8 mouse cellular contexts compared by ENCODE assay signal in genomic region chr2:167680657-167681056, GRCm38 (mm10). TPM values are rescaled to one million over a fixed set of nuclear protein-coding genes. Genes with fewer than 3 reads are reported as not detected.
DNase-seq lines count a peak whose midpoint lies in the region; ATAC-seq and TF ChIP-seq lines count a peak whose summit lies in the region.
"Had no signal": no experiment of that assay in that cellular context is flagged by ENCODE, and none has a peak within 500 bp of the region (broad histone marks: within the 10 kb centered on the region; RNA-seq: fewer than 3 reads in every experiment).

No protein-coding gene starts in this region.

- no peak for ATAC-seq in intestine, embryonic 14.5 days (replicated peaks; ENCODE audit: low FRiP score, low TSS enrichment, low read depth)
- no peak for ATAC-seq in intestine, embryonic 16.5 days
- ATAC-seq in common myeloid progenitor, adult 5-6 weeks (replicated peaks; ENCODE audit: low read depth, poor library complexity, severe bottlenecking), result peak; percentile 37; the same call in 1 of the 2 replicates

- H3K36me3 ChIP-seq in intestine, embryonic 14.5 days (ENCODE audit: control insufficient read depth, insufficient read depth, low read length), result no peaks in the 10 kb centered on the region
- H3K36me3 ChIP-seq in intestine, embryonic 16.5 days (ENCODE audit: control insufficient read depth, insufficient read depth, low read length), result no peaks in the 10 kb centered on the region
- no peaks in the 10 kb centered on the region for H3K36me3 ChIP-seq in CH12.LX (replicated peaks in 1 of 2; ENCODE audit: control insufficient read depth in 1 of 2, insufficient read depth in 1 of 2, low read length in 1 of 2)
- H3K36me3 ChIP-seq: limb, embryonic 15.5 days had no signal

- no peak for TF ChIP-seq EP300 in CH12.LX (IDR thresholded peaks at IDR 0.05; ENCODE audit: low read length)

- H3K27ac ChIP-seq in intestine, embryonic 14.5 days (ENCODE audit: low read depth), result no peak overlapping the region
- no peak overlapping the region for H3K27ac ChIP-seq in intestine, embryonic 16.5 days (ENCODE audit: low read length)
- H3K27ac ChIP-seq in CH12.LX (ENCODE audit: insufficient read depth, low read depth), result no peak overlapping the region
- H3K27ac ChIP-seq: limb, embryonic 15.5 days had no signal

- peak; percentile 57 for TF ChIP-seq RAD21 in CH12.LX (IDR thresholded peaks at IDR 0.05; ENCODE audit: low read depth, low read length)

- H3K4me2 ChIP-seq in intestine, embryonic 14.5 days (ENCODE audit: low read length), result no peak overlapping the region
- H3K4me2 ChIP-seq in intestine, embryonic 16.5 days (ENCODE audit: low read depth, low read length), result no peak overlapping the region
- no peak overlapping the region for H3K4me2 ChIP-seq in CH12.LX (ENCODE audit: insufficient read depth, low read depth, poor library complexity, severe bottlenecking)
- H3K4me2 ChIP-seq: limb, embryonic 15.5 days had no signal

- peak; percentile 69 to 77; a peak in 3 of 4 replicates for TF ChIP-seq CTCF in CH12.LX (conservative IDR thresholded peaks at IDR 0.05 in 1 of 2, IDR thresholded peaks at IDR 0.05 in 1 of 2; ENCODE audit: low read depth in 2 of 2, low read length in 2 of 2)

- in situ Hi-C loops in CH12.LX (cut with MboI; ENCODE audit: low pct_ligation_motif_present, low pct_unique_long_range_greater_than_20kb, low sequenced_read_pairs), result no loop called here

- H3K4me1 ChIP-seq in intestine, embryonic 14.5 days (replicated peaks; ENCODE audit: control insufficient read depth, insufficient read depth, low read length), result no peaks in the 10 kb centered on the region
- 0 out of 2 replicates have a peak, but pooled peaks cover 4% of the 10 kb centered on the region for H3K4me1 ChIP-seq in intestine, embryonic 16.5 days (ENCODE audit: control insufficient read depth, insufficient read depth, low read length)
- H3K4me1 ChIP-seq in CH12.LX (ENCODE audit: control insufficient read depth in 1 of 2, insufficient read depth in 2 of 2), result peaks cover 4 to 12% of the 10 kb centered on the region in 2 experiments; a peak in 2 of 4 replicates

- H3K9me3 ChIP-seq in intestine, embryonic 14.5 days (ENCODE audit: control insufficient read depth, low read length), result no peaks in the 10 kb centered on the region
- no peaks in the 10 kb centered on the region for H3K9me3 ChIP-seq in intestine, embryonic 16.5 days (ENCODE audit: control insufficient read depth, low read length)
- peaks cover 6% of the 10 kb centered on the region for H3K9me3 ChIP-seq in CH12.LX (replicated peaks; ENCODE audit: low read length)
- H3K9me3 ChIP-seq: limb, embryonic 15.5 days had no signal

- WGBS in intestine, embryonic 14.5 days, result 53% methylated on average over 5 of the region's 5 CpGs
- WGBS in intestine, embryonic 16.5 days, result 48% methylated on average over 5 of the region's 5 CpGs

- H3K79me2 ChIP-seq in CH12.LX (replicated peaks; ENCODE audit: control insufficient read depth, extremely low read depth, insufficient read depth, poor library complexity, severe bottlenecking), result no peaks in the 10 kb centered on the region

- dilution Hi-C loops in CH12.LX (cut with MboI; ENCODE audit: extremely low pct_ligation_motif_present, extremely low pct_unique_long_range_greater_than_20kb, low sequenced_read_pairs), result loop anchor here (25.0 kb wide), 1 partner anchor 207 kb away; no protein-coding TSS in a partner anchor

- no peak overlapping the region for H3K4me3 ChIP-seq in intestine, embryonic 14.5 days (ENCODE audit: low read depth, low read length)
- no peak overlapping the region for H3K4me3 ChIP-seq in intestine, embryonic 16.5 days (ENCODE audit: low read length)
- H3K4me3 ChIP-seq in CH12.LX (replicated peaks in 1 of 3; ENCODE audit: low read depth in 2 of 3, low read length in 2 of 3, poor library complexity in 1 of 3), result no peak overlapping the region
- H3K4me3 ChIP-seq: limb, embryonic 15.5 days had no signal

- H3K27me3 ChIP-seq in intestine, embryonic 14.5 days (replicated peaks; ENCODE audit: control insufficient read depth, insufficient read depth, low read length), result no peaks in the 10 kb centered on the region
- H3K27me3 ChIP-seq in intestine, embryonic 16.5 days (replicated peaks; ENCODE audit: control insufficient read depth, insufficient read depth, low read length), result no peaks in the 10 kb centered on the region
- peaks cover 53% of the 10 kb centered on the region for H3K27me3 ChIP-seq in CH12.LX (replicated peaks)
- H3K27me3 ChIP-seq: limb, embryonic 15.5 days had no signal

- TF ChIP-seq POLR2A in CH12.LX (IDR thresholded peaks at IDR 0.05; ENCODE audit: low read depth, low read length), result no peak

- peak; percentile 75 for DNase-seq in intestine, embryonic 14.5 days (ENCODE audit: low spot score)
- DNase-seq in A20 (ENCODE audit: low read depth, low spot score) (peak; percentile 80), CH12.LX (ENCODE audit: extremely low read depth) (peak; percentile 64)
- DNase-seq in lung, postnatal 10 days, result peak; percentile 75
- peak; percentile 57 to 73 for DNase-seq in thymus, postnatal 10 days (ENCODE audit: low spot score in 2 of 2)

- no peak overlapping the region for H3K9ac ChIP-seq in intestine, embryonic 14.5 days (ENCODE audit: low read length)
- no peak overlapping the region for H3K9ac ChIP-seq in intestine, embryonic 16.5 days (ENCODE audit: low read depth, low read length)
- H3K9ac ChIP-seq in CH12.LX (ENCODE audit: insufficient read depth, low read depth), result no peak overlapping the region
- H3K9ac ChIP-seq: limb, embryonic 15.5 days had no signal

TF ChIP-seq in CH12.LX, 34 proteins besides CTCF, POLR2A, EP300 and RAD21:
- TF ChIP-seq SMC3 (IDR thresholded peaks at IDR 0.05; ENCODE audit: low read depth, low read length), result peak; percentile 65
- peak; percentile 70 for TF ChIP-seq ZNF384 (IDR thresholded peaks at IDR 0.05; ENCODE audit: low read depth, low read length)
- peak; percentile 41; the same call in 1 of the 2 replicates for TF ChIP-seq MAX (IDR thresholded peaks at IDR 0.05; ENCODE audit: low read length)
- TF ChIP-seq ETS1 (conservative IDR thresholded peaks at IDR 0.05; ENCODE audit: low read depth, low read length), result no peak

RNA-seq across cellular contexts. Expression of gene Cebpb, which starts 8.1 kb away (rescaled TPM):
- polyA plus RNA-seq in intestine, embryonic 14.5 days (2014; fragmentation: Nextera tagmentation; extraction: Ambion mirVana), result 2.8 and 12.4 TPM in 2 replicates
- polyA plus RNA-seq in intestine, embryonic 16.5 days (2015; fragmentation: Nextera tagmentation; extraction: Ambion mirVana), result 0.65 and 0.93 TPM in 2 replicates
- 2.3 and 6.2 TPM in 2 replicates for total RNA-seq in CH12.LX (2012; rRNA removed)
- total RNA-seq in CH12.LX (2014; rRNA removed), result 0.19 TPM in 1 of 2 replicates, not detected in the other
- polyA plus RNA-seq in CH12.LX (2012; ENCODE audit: insufficient read length, low read depth), result 0.24 TPM in 1 of 2 replicates, not detected in the other
- total RNA-seq in common myeloid progenitor, adult 5-6 weeks (2017), result 4.7 and 6.5 TPM in 2 replicates

RNA-seq across cellular contexts. Expression of gene Tmem189, which starts 9.0 kb away (rescaled TPM):
- 35.1 and 42.0 TPM in 2 replicates for polyA plus RNA-seq in intestine, embryonic 14.5 days (2014; fragmentation: Nextera tagmentation; extraction: Ambion mirVana)
- polyA plus RNA-seq in intestine, embryonic 16.5 days (2015; fragmentation: Nextera tagmentation; extraction: Ambion mirVana), result 28.6 and 33.7 TPM in 2 replicates
- 30.9 and 31.0 TPM in 2 replicates for total RNA-seq in CH12.LX (2012; rRNA removed)
- 25.1 and 27.9 TPM in 2 replicates for total RNA-seq in CH12.LX (2014; rRNA removed)
- polyA plus RNA-seq in CH12.LX (2012; ENCODE audit: insufficient read length, low read depth), result 29.4 and 29.5 TPM in 2 replicates
- total RNA-seq in common myeloid progenitor, adult 5-6 weeks (2017), result 17.3 and 27.5 TPM in 2 replicates

RNA-seq across cellular contexts. Expression of gene Gm20431, which starts 19.4 kb away (rescaled TPM):
- polyA plus RNA-seq in intestine, embryonic 14.5 days (2014; fragmentation: Nextera tagmentation; extraction: Ambion mirVana), result 6.1 and 7.7 TPM in 2 replicates
- 2.0 and 3.2 TPM in 2 replicates for polyA plus RNA-seq in intestine, embryonic 16.5 days (2015; fragmentation: Nextera tagmentation; extraction: Ambion mirVana)
- total RNA-seq in CH12.LX (2012; rRNA removed) (10.3 and 15.0 TPM in 2 replicates), CH12.LX (2014; rRNA removed) (not detected in 2 replicates)
- 2.4 TPM in 1 of 2 replicates, not detected in the other for polyA plus RNA-seq in CH12.LX (2012; ENCODE audit: insufficient read length, low read depth)
- not detected in 2 replicates for total RNA-seq in common myeloid progenitor, adult 5-6 weeks (2017)

RNA-seq across cellular contexts. Expression of gene Ube2v1, which starts 48.8 kb away (rescaled TPM):
- 254 and 279 TPM in 2 replicates for polyA plus RNA-seq in intestine, embryonic 14.5 days (2014; fragmentation: Nextera tagmentation; extraction: Ambion mirVana)
- 273 and 293 TPM in 2 replicates for polyA plus RNA-seq in intestine, embryonic 16.5 days (2015; fragmentation: Nextera tagmentation; extraction: Ambion mirVana)
- 126 TPM in 2 replicates for total RNA-seq in CH12.LX (2012; rRNA removed)
- 84.0 and 92.8 TPM in 2 replicates for total RNA-seq in CH12.LX (2014; rRNA removed)
- polyA plus RNA-seq in CH12.LX (2012; ENCODE audit: insufficient read length, low read depth), result 157 and 184 TPM in 2 replicates
- 60.9 and 84.5 TPM in 2 replicates for total RNA-seq in common myeloid progenitor, adult 5-6 weeks (2017)
